Mouse (Mus musculus): ENCODE measurements around the gene Tmem207.

DNA sequence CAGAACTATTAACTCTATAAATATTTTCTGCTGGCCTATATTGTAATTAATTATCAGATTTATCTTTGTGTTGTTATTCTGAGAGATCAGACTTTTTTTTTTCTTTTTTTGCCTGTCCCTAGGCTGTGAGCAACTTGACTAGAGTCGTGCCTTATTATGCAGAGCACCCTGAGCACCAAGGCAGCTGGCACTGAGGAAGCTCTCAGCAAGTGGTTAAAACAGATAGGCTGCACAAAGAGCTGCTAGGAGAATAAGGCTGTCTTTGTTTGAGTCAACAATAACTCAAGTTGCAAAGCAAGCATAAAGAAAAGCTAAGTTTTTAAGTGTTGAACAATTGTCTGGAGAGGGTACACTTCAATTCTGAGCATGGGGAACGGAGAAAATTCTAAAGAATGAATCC, 35.2 kb upstream of the Tmem207 start:
- TF ChIP-seq CTCF (IDR thresholded peaks at IDR 0.05; ENCODE audit: control insufficient read depth, insufficient read depth, insufficient replicate concordance, low read depth, low read length), result no peak
- no peak for TF ChIP-seq POLR2A (IDR thresholded peaks at IDR 0.05; ENCODE audit: control insufficient read depth, low read depth, low read length)

Measured in testis, adult 2 months (tissue).